Mouse (Mus musculus): ENCODE measurements at regions not wholly inside any gene's neighbourhood (a gene's known extent, or its start where the extent isn't known, plus 50 kb on each side); places are given as distances from the start of the nearest gene placed in this dataset.

GRCm38 (mm10) chr3:9200156-9200555 lies 409.7 kb downstream of the Zfp704 start:
- peak; percentile 21 for DNase-seq (ENCODE audit: low spot score)

GRCm38 (mm10) chr3:9198652-9199332 lies 411.1 kb downstream of the Zfp704 start:
- DNase-seq (ENCODE audit: low spot score) = no peak

GRCm38 (mm10) chr3:9195781-9196180 lies 414.1 kb downstream of the Zfp704 start:
- no peak for DNase-seq (ENCODE audit: low spot score)

GRCm38 (mm10) chr3:9189366-9190287 lies 420.3 kb downstream of the Zfp704 start:
- DNase-seq (ENCODE audit: low spot score) = peak; percentile 16

- DNase-seq (ENCODE audit: low spot score) = no peak
These were observed 423.3 kb downstream of the Zfp704 start for GRCm38 (mm10) chr3:9186364-9187120.

GRCm38 (mm10) chr3:9181576-9181975 lies 428.3 kb downstream of the Zfp704 start:
- no peak for DNase-seq (ENCODE audit: low spot score)

- DNase-seq (ENCODE audit: low spot score) = no peak
These were observed 430.2 kb downstream of the Zfp704 start for GRCm38 (mm10) chr3:9179641-9180040.

- DNase-seq (ENCODE audit: low spot score) = no peak
These were observed 435.4 kb downstream of the Zfp704 start for GRCm38 (mm10) chr3:9174517-9174832.

GRCm38 (mm10) chr3:9173643-9174516 lies 436.0 kb downstream of the Zfp704 start:
- DNase-seq (ENCODE audit: low spot score) = peak; percentile 17

GRCm38 (mm10) chr3:9171970-9172369 lies 437.9 kb downstream of the Zfp704 start:
- DNase-seq (ENCODE audit: low spot score) = no peak

GRCm38 (mm10) chr3:9168955-9169354 lies 440.9 kb downstream of the Zfp704 start:
- DNase-seq (ENCODE audit: low spot score) = no peak

GRCm38 (mm10) chr3:9159073-9159472 lies 450.8 kb downstream of the Zfp704 start:
- DNase-seq (ENCODE audit: low spot score) = no peak

- DNase-seq (ENCODE audit: low spot score) = no peak
These were observed 455.7 kb downstream of the Zfp704 start for GRCm38 (mm10) chr3:9154172-9154571.

- no peak for DNase-seq (ENCODE audit: low spot score)
These were observed 456.2 kb downstream of the Zfp704 start for GRCm38 (mm10) chr3:9153690-9154089.

- DNase-seq (ENCODE audit: low spot score) = no peak
These were observed 457.6 kb downstream of the Zfp704 start for GRCm38 (mm10) chr3:9152256-9152655.

GRCm38 (mm10) chr3:9151590-9151989 lies 458.3 kb downstream of the Zfp704 start:
- DNase-seq (ENCODE audit: low spot score) = no peak

- no peak for DNase-seq (ENCODE audit: low spot score)
These were observed 461.3 kb downstream of the Zfp704 start for GRCm38 (mm10) chr3:9148605-9149004.

GRCm38 (mm10) chr3:9146481-9146880 lies 463.4 kb downstream of the Zfp704 start:
- DNase-seq (ENCODE audit: low spot score) = no peak

GRCm38 (mm10) chr3:9145612-9146011 lies 464.3 kb downstream of the Zfp704 start:
- DNase-seq (ENCODE audit: low spot score) = no peak

- DNase-seq (ENCODE audit: low spot score) = no peak
These were observed 468.0 kb downstream of the Zfp704 start for GRCm38 (mm10) chr3:9141836-9142235.

- no peak for DNase-seq (ENCODE audit: low spot score)
These were observed 472.6 kb downstream of the Zfp704 start for GRCm38 (mm10) chr3:9137131-9137874.

All from left cerebral cortex, adult 11 months (tissue).